Mouse (Mus musculus): ENCODE data around the gene Vps11.
"Not testable (repeated sequence)": the region's sequence is repeated elsewhere in the genome, so short reads cannot be mapped to it uniquely, and the experiment has no call there.

Vps11 gene

GRCm38 (mm10) chr9:44361190-44361917, at the start of gene Vps11:
Gene Vps11 (minus strand): TSS chr9:44361670.
- in situ Hi-C loops (cut with MboI; ENCODE audit: low sequenced_read_pairs), result no loop called here

- in situ Hi-C loops (cut with MboI; ENCODE audit: low sequenced_read_pairs), result no loop called here
These were observed 49.3 kb upstream of the Vps11 start for GRCm38 (mm10) chr9:44410647-44411336.

GRCm38 (mm10) chr9:44408693-44409092, 47.2 kb upstream of the Vps11 start:
- in situ Hi-C loops (cut with MboI; ENCODE audit: low sequenced_read_pairs), result not testable (repeated sequence)

GRCm38 (mm10) chr9:44407752-44408097, 46.3 kb upstream of the Vps11 start:
- in situ Hi-C loops (cut with MboI; ENCODE audit: low sequenced_read_pairs), result no loop called here

- in situ Hi-C loops (cut with MboI; ENCODE audit: low sequenced_read_pairs), result no loop called here
These were observed 45.7 kb upstream of the Vps11 start, which contains the start of the genes Rps25 and Trappc4 for GRCm38 (mm10) chr9:44406906-44407751. Gene Rps25 (plus strand): TSS chr9:44407139. Gene Trappc4 (minus strand): TSS chr9:44407600.

- in situ Hi-C loops (cut with MboI; ENCODE audit: low sequenced_read_pairs), result no loop called here
These were observed 43.5 kb upstream of the Vps11 start for GRCm38 (mm10) chr9:44405011-44405410.

- in situ Hi-C loops (cut with MboI; ENCODE audit: low sequenced_read_pairs), result no loop called here
These were observed 39.6 kb upstream of the Vps11 start for GRCm38 (mm10) chr9:44401081-44401480.

- in situ Hi-C loops (cut with MboI; ENCODE audit: low sequenced_read_pairs), result no loop called here
These were observed 38.3 kb upstream of the Vps11 start for GRCm38 (mm10) chr9:44399795-44400114.

- in situ Hi-C loops (cut with MboI; ENCODE audit: low sequenced_read_pairs), result no loop called here
These were observed 37.8 kb upstream of the Vps11 start for GRCm38 (mm10) chr9:44399114-44399794.

GRCm38 (mm10) chr9:44398551-44398950, 37.1 kb upstream of the Vps11 start:
- in situ Hi-C loops (cut with MboI; ENCODE audit: low sequenced_read_pairs), result no loop called here

- in situ Hi-C loops (cut with MboI; ENCODE audit: low sequenced_read_pairs), result no loop called here
These were observed 36.6 kb upstream of the Vps11 start for GRCm38 (mm10) chr9:44398087-44398486.

- in situ Hi-C loops (cut with MboI; ENCODE audit: low sequenced_read_pairs), result no loop called here
These were observed 35.4 kb upstream of the Vps11 start, which contains the start of gene Slc37a4 for GRCm38 (mm10) chr9:44396684-44397411. Gene Slc37a4 (plus strand): TSS chr9:44396852.

GRCm38 (mm10) chr9:44391466-44391865, 30.0 kb upstream of the Vps11 start:
- in situ Hi-C loops (cut with MboI; ENCODE audit: low sequenced_read_pairs), result no loop called here

- in situ Hi-C loops (cut with MboI; ENCODE audit: low sequenced_read_pairs), result no loop called here
These were observed 27.8 kb upstream of the Vps11 start for GRCm38 (mm10) chr9:44389273-44389672.

GRCm38 (mm10) chr9:44387221-44387620, 25.8 kb upstream of the Vps11 start:
- in situ Hi-C loops (cut with MboI; ENCODE audit: low sequenced_read_pairs), result no loop called here

- in situ Hi-C loops (cut with MboI; ENCODE audit: low sequenced_read_pairs), result no loop called here
These were observed 23.1 kb upstream of the Vps11 start for GRCm38 (mm10) chr9:44384596-44384995.

GRCm38 (mm10) chr9:44379862-44380261, 18.4 kb upstream of the Vps11 start:
- in situ Hi-C loops (cut with MboI; ENCODE audit: low sequenced_read_pairs), result no loop called here

GRCm38 (mm10) chr9:44379054-44379834, 17.8 kb upstream of the Vps11 start, which contains the start of gene Hyou1:
Gene Hyou1 (plus strand): TSS chr9:44379490.
- in situ Hi-C loops (cut with MboI; ENCODE audit: low sequenced_read_pairs), result no loop called here

- in situ Hi-C loops (cut with MboI; ENCODE audit: low sequenced_read_pairs), result no loop called here
These were observed 16.8 kb upstream of the Vps11 start for GRCm38 (mm10) chr9:44378153-44378730.

Measured in CH12F3 (cell line).